Mouse (Mus musculus): Measurements from ENCODE around the gene Rab37.

DNA sequence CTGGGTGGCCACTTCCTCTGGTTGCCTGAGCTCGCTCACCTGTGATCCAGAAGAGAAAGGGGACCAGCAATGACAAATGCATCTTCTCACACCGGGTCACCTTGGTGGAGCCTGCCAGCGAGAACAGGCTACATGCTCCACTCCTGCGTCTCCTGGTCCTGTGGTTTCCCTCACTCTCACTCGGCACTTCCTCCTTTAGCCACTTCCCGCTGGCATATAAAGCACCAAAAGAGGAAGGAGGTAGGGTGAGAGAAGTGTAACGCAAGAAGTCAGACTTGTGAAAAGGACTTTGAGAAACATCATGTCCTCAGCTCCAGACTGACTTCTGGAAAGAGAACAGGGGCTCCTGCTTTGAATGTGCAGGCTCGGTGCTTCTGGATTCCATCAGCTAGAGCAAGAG, 42.6 kb downstream of the Rab37 start, which contains the start of gene Cd300lf:
- TF ChIP-seq POLR2A (IDR thresholded peaks at IDR 0.05; ENCODE audit: borderline replicate concordance, extremely low read depth, low read depth, low read length) (peak; percentile 46; the same call in 1 of the 2 replicates), CTCF (IDR thresholded peaks at IDR 0.05; ENCODE audit: insufficient read depth, low read length) (no peak)
